Mouse (Mus musculus) liver, embryonic 14.5 days (tissue): ENCODE results near the gene Ciapin1.

Source experiments
- CTCF ChIP-seq: IDR thresholded peaks from 2 replicates; pipeline ENCODE4 v1.5.1; 2016; ENCODE audit warnings: antibody characterized with exemption, low read depth, control low read depth
- EP300 ChIP-seq: IDR thresholded peaks from 2 replicates; pipeline ENCODE4 v1.6.1; 2016; ENCODE audit warnings: antibody characterized with exemption, low read depth

DNA sequence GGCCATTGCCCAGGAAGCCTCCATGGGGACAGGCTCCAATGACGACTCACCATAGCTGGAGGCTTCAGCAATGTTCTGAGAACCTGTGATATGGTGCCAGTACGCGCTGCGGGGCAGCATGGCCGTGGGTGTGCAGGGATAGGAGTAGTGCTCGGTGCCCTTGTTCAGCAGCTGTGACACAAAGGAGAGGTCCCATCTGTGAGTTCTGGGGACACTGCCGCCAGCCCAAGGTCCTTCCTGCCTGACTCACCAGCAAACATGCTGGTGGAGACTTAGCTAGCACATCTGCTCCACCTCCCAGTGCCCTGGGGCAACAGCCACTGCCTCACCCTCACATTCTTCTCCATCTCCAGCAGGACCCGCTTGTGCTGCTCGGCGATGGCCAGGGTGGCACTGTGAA lies 27.1 kb upstream of the Ciapin1 start:
- TF ChIP-seq CTCF (no peak), EP300 (no peak)
